Mouse (Mus musculus) MEL-GATA-1-ER (cell line): ENCODE results near the gene Rph3a.
A peak's percentile ranks its signal among the peaks of the same experiment; 100 is the strongest.

Source experiments
- DNase-seq: peaks from one replicate; pipeline ENCODE4 v3.0.0-alpha.2; 2012; ENCODE audit warnings: low read depth; ENCODE audit errors: extremely low read depth

Rph3a gene

DNA sequence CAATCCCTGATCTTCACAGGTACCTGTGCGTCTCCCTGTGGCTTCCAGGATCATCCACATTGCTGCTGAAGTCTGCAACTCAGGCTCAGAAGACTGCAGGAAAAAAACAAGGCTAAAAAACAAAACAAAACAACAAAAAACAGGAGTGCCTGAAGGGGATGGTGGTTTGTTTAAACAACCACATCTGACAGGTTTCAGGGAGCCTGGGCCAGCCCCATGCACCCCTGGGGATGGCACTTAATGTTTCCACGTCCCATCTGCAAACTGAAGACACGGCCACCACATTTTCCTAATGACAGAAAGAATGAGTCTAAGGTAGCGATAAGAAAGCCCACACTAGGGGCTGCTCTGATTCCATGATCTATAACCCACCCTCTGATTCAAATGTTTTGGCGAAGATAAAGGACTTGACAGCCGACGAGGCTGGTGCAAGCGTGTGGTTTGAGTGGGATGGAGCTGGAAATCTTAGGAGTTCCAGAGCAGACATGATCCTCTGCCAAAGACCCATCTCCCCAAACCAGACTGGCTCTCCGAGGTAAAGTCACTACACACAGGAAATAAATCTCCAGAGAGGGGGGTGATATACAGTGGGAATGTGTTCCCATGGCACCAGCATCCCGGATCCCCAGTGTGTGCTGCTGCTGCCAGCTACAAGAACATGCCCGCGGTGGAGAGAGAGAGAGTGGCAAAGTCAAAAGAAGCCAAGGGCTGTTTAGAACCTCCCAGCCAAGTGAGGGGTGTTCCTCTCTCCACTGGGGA, at the start of gene Rph3a:
Gene Rph3a, minus strand, starts transcription at position 282 of the 759 bp plus-strand sequence.
- no peak for DNase-seq

DNA sequence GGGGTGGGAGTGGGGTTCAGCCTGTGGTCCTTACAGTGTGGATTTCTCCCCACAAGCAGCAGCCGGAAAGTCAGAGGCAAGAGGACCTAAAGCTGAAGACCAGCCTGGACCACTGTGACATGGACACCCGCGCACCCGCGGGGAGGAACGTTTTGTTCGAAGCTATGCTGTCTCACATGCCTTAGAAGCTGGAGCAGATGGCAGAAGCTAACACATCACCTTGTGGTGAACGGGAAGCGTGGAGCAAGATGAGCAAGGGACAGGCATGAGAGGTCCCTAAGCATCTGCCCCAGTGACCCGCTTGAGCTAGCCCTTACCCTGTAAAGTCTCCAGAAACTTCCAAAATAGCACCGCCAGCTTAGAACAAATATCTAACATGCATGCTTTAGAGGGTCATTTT, 48.4 kb upstream of the Rph3a start:
- no peak for DNase-seq

DNA sequence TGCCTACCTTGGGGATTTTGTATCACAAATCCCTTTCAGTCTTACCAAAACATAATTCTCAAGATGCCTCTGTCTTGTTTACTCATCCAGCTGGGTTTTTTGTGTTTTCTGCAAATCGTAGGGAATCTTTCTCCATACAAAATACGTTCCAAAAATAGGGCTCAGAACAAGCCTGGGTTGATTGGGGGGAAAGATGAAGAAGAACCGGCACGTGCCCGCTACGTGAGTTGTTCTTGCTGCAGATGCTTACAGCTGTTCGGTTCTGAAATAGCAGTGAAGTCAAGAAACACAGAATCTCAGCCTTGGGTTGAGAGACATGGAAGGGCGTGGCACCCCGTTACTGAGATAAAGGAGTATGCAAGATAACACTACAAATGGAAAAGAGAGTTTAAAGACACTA, 44.0 kb upstream of the Rph3a start:
- no peak for DNase-seq

DNA sequence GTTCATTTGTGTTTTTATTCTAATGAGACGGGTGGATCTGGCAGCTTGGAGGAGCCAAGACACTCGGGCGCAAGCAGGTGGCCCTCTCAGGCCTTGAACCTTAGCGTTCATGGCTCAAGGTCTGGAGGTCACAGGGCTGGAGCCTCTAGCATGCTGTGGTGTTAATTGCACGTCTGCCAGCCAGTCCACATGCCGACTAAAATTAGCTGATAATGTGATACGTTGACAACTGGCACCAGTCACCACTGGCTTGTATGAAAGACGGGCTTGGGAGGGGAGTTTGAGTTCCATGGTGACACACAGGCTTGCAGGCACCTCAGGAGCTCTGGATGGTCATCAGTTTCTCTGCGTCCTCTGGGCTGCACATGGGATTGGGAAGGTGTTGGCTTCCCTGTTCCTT, 31.9 kb upstream of the Rph3a start:
- DNase-seq: no peak

DNA sequence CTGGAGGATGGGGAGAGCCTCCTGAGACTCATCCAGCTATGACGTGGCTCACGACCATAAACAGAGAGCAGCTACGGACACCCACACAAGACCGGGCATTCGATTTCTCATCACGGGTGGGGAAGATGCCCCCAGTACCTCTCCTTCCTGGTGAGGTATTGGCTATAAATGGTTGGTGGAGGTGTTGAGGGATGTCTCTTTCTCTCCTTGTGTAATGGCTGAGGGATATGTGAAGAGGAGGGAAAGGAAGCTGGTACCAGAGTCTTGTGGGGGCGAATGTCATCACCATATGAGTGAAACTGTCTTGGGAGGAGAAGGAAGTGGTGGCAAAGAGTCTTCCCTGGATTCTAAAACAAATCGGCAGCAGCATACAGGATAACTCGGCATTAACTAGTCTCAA, 29.6 kb upstream of the Rph3a start:
- no peak for DNase-seq

DNA sequence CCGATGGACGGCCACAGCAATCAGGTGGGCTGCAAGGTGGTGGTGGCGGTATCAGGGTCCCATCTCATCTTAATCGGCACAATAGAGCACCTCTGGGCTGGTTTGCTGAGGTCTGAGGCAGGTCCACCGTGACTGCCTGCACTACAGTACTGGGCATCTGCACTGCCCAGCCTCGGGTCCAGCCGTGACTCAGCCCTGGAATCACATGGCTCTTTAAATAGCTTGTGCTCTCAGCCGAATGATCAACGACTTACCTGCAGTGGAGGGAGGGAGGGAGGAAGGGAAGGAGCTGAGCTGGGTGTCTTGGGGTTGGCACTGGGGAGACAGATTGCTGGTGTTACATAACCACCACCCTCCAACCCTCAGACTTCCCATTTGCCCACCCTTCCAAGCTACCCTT, 20.3 kb upstream of the Rph3a start:
- DNase-seq: no peak

DNA sequence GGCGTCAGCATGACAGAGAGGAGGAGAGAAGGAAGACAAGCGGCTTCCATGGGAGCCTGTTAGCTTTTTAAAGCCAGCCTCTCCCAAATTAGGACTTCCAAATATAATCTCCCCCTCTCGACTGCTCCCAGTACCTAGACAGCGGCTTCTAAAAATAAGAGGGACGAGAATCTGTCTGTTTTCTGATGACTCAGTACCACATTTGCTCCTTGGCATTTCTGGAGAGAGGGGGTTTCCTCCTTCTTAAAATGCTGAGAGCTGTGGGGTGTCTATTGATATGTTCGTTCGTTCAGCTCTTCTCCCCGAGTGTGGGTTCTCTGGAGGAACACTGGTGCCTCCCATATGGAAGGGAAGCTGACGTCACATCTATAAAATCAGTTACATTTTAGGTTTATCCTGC, 9.6 kb upstream of the Rph3a start:
- DNase-seq: no peak

DNA sequence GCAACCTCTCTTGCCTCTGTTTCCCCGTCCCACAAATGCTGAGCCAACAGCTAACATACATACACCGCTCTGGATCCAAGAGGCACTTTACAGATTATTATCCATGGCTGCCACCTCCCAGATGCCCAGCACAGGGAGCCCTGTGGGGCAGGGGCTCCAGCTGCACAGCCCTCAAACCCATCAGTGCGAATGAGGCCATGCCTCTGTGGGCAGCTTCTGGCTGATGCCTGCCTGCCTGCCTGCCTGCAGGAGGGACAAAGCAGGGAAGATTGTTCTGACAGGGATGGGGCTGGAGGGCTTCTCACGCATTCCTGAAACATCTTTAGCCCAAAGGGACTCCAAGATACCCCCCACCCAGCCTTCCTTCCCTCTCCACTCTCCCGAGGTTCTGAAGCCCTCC, 7.8 kb upstream of the Rph3a start:
- DNase-seq: no peak

DNA sequence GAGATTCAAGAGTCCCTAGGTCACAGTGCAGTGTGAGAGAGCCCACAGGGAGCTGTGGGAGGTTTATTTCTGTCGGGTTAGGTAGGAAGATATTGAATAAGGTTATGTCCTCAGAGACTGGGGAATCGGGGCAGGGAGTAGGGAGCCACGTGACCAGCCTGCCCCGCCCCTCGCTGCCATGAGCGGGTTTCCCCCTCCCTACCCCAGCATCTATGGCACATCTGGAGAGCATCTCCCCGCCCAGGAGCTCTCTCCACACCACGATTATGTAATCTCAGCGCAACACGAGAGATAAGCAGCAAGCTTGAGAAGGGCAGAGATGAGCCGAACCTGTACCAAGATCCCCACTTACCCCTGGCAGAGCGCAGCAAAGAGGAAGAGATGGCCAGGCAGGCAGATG, 6.5 kb upstream of the Rph3a start:
- no peak for DNase-seq

DNA sequence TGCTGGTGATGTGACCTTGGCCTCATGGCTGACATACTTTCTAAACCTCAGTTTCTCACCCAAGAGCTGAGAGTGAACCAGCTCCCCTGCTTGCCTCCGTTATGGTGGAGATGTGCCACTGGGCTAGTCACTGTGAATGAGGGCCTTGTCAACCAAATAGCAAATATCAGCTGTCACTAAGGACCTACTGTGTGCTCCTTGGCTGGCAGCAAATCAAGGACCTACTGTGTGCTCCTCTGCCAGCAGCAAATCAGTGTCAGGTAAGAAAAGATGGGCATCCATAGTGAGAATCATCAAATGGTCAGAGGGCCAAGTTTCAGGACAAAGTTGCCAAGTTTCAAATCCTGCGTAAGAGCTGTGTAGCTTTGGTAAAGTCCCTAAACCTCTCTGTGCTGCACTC, 4.6 kb upstream of the Rph3a start:
- DNase-seq: no peak

DNA sequence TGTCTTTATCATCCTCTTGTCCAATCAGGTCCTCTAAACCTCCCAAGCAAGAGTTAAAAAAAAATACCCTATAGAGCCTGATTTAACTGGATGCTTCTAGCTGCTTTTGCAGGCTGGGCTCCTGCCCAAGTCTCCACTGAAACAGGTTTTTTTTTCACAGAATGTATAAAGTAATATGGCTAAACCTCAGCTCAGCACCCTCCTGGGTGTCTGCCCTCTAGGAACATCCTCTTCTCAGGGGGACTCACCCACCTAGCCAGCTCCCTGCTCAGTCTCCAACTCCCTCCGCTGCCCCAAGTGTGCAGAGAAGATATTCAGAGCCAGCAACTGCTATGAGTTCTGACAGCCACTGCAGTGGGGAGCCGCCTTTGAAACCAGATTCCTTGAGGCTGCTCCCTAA, 2.1 kb upstream of the Rph3a start:
- DNase-seq: no peak

DNA sequence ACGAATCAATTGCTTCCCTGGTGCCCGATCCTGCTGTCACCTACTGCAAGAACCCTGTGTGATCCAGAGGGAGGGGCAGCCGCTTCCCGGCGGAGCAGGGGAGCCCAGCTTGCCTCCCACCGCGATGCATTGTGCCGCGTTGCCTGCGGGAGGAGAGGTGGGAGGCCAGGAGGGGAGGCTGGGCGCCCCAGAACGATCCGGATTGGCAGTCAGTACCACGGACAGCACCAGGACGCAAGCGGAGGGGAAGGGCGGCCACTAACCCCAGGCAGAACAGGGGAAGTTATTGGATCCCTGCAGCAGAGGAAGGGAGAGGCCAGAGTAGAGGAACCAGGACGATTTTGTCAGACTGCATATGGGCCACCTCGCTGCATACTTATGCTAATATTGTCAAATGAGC, 486 bp downstream of the Rph3a start:
- DNase-seq: peak; percentile 30

DNA sequence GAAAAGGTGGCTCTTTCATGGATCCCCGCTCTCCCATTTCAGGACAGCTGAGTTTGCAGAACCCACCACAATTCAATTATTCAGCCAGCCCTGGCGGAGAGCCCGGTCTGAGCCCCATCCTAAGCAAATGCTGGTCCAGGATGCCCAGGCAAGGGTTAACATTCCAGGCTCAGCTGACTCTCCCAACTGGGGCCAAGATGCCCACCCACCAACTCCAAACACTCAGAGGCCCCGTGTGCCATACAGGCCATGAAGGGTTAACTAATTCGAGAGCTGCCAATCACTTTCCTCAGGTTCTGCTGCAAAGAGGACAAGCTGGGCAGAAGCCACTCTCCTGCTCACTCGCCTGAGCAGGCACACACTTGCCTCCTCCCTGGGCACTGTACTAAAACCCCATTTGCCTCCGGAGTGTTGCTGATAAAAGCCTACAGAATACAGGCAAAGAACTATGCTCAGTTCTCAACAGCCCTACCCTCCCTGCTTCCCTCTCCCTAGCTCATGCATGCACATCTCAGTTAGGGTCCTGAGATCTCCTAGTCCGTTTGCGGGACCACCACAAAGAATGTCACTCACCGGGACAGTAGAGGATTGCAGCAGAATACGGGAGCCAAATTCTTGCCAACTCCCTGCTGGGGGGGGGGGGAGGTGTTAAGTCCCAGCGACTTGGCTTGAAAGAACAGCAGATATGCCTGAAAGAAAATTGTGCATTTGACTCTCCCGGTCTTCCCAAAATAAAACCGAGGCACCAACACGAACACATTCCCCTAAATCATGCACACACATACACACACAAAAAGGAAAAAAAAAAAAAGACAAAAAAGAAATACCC, 1.3 kb downstream of the Rph3a start:
- DNase-seq: no peak

DNA sequence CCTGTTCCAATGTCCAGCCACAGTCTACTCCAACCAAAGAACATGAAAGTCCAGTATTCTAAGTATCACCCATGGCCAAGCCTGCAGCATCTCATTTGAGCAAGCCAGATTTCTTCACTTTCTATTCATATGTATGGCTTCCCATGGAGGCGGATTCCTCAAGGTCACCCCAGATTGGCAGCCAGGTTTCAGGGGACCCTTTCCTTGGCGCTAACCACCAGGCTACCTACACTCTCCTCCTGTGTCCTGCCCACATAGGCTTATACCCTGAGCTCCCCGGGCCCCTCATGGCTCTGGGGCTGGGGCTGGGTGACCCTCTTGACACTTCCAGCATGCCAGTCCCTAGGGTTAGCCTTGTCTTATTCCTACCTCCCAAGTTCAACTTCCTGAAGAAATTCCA, 2.3 kb downstream of the Rph3a start:
- DNase-seq: no peak

DNA sequence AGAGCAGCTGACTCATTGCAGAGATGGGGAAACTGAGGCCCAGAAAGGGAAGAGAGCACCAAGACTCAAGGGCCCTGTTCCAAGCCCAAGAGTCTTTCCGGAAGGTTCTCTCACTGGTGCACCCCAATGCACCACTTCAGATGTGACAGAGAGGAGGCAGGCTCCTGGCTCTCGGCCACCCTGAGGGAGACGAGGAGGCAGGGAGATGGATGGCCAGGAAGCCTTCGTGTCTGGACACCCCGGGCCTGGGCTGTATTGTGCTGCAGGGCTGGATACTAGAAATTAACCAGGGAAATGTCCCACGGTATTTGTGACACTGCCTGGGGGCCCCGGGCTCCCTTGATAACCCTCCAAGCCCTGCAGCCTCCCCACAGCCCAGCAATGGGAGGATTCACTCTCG, 2.8 kb downstream of the Rph3a start:
- no peak for DNase-seq

DNA sequence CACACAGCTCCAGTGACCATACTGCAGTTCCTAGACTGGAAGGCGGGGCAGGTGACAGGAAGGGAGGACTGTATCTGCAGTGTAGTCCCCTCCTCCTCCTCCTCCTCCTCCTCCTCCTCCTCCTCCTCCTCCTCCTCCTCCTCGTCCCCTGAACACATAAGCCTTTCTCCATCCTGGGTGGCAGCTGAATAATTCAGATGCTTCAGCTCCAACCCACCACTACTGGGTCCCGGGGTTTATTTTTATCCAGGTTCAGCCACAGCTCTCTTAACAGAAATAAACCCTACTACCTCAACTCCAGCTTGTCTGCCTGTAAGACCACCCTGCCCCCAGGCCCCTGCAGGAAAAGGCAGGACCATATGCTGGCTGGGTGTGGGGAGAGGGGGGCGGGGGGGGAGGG, 3.7 kb downstream of the Rph3a start:
- no peak for DNase-seq

DNA sequence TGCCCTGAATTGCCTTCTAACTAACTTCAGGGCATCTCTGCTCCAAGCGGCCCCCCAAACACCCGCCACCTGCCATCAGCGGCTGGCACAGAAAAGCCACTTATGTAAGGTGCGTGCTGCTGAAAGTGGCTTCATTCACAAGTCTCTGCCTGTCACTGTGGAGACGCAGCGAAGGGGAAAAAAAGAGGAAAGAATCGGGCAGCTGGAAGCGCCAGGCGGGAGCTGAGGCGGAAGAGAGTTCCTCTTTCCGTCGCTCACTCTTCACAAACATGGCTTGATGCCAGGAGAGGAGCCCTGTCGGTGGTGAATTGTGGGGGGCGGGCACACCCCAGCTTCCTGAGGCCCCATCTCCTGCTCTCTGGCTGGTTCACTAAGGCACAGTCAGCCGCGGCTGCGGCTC, 6.1 kb downstream of the Rph3a start:
- DNase-seq: peak; percentile 62

DNA sequence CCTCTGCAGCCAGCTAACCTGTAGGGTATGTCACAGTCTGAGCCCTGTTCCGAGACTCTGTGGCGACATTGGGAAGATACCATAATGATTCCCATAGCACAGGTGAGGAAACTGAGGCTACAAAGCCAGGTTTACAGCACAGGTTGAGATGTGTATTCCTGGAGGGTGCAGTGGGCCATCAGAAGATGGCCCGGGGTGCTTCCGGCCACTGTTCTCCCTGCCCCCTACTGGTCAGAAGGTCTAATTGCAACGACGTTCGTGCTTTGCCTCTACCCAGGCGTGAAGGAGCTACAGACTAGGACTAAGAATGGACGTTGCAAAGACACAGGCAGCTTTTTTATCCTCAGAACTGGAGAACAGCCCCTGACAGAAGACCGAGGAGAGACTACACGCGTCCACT, 10.3 kb downstream of the Rph3a start:
- DNase-seq: no peak

DNA sequence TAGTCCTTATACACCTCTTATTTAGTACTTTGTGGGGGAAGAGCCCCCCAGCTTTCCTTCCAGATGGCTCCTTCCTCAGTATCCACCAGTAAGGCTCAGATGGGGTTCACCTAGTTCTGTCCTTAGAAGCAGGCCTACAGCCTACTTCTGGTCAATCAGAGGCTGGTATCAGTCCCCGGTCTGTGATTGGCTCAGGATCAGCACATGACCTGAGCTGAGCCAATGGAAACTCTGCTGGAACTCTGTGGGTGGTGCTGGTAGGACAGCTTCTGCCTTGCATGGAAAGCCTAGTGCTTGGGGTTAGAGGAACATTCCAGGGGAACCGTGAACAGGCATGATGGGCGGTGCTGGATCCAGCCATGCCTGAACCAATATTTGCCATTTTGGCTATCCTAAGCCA, 21.5 kb downstream of the Rph3a start:
- no peak for DNase-seq

DNA sequence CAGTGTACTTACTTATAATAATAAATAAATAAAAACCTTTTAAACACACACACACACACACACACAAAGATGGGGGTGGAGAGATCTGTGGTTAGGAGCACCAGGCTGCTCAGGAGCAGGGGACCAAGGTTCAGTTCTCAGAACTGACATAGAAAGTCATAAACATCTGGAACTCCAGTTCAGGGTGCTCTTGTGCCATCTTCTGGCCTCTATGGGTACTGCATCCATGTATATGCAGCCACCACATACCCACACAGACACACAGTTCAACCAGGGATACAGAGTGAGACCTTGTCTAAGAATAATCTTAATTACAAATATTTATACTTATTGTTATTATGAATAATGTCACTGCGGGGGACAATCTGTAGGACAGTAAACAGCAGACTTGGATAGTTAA, 26.9 kb downstream of the Rph3a start:
- no peak for DNase-seq

DNA sequence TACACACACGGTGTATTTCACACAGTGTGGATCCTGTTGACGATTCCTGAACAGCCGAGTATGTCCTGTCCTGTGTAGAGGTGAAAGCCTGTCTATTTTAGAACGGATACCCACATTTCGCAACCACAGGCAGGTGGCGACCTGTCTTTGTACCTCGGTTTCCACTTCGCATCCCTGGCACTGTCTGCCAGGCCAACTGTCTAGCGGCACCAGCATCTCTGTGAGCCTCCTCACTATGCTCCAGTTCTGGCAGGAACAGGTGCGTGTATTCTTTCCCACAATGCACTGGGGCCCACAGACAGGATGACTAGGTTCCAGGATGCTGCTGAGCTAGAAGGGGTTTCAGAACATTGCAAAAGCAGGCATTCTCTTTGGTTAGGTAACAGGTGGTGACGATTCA, 28.7 kb downstream of the Rph3a start:
- no peak for DNase-seq

DNA sequence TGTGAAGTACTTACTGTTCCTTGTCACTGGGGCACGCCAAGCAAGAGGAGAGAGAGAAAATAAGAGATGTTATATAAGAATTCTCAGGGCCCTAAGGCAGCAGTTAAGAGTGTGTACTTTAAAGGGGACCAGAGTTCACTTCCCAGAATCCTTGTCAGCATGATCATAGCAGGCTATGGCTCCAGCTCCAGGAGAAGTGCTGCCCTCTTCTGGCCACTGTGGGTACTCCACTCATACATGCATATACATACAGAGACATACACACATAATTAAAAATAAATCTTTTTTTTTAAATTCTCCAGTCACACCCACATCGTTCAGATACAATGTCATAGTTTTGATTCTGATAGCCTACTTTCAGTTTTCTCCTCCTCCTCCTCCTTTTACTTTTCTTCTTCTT, 29.8 kb downstream of the Rph3a start:
- DNase-seq: no peak

DNA sequence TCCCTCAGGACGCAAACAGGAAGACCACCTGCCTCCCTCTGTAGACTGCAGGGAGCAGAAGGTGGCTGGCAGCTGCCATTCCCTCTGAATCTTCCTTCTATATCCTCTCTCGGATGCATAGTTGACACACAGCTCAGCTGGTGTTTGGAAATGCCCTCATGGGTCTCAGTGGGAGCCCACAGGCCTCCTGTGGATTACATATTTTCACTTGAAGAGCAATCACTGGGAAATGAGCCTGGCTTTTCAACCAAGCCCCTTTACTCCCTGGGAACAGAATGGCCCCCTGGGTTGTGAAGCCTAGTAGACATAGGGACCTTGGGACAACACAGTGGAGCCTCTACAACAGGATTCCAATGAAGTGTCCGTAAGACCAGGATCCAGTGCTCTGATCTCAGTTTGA, 33.8 kb downstream of the Rph3a start:
- DNase-seq: no peak
